In the genomic region with DNA sequence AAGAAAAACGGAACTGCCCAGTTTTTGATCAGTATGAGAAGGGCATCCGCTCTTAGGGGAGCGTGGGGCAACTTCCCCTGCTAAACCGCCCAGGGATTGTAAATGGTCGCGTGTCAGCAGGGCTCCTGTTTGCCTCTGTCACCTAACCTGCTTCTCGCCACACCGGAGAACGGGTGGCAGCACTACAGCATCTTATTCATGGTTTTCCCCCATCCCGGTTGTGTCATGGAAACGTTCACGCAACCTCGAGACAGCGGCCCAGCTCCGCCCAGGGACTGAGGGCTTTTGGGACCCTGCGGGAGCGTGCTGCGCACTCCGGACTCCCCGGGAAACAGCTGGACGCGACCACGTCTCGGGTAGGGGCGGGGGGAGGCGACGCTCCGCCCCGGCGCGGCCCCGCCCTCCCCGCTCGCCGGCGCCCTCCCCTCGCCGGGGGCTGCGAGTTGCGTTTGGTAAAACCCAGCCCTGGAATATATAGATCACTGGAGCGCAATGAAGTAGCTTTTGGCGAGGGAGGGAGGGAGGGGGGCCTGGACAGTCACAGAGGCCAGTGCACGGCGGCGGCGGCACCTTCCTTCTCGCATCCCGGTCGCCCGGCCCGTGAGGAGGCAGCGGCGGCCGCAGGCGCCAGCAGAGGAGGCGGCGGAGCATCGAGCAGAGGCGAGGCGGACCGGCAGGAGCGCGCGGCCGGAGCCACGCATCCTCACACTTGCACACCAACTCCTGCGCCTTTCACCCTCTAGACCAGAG, we compare ENCODE assay signal across 8 mouse cellular contexts. TPM values are rescaled to one million over a fixed set of nuclear protein-coding genes. Genes with fewer than 3 reads are reported as not detected.
A peak's percentile ranks its signal among the peaks of the same experiment; 100 is the strongest.
DNase-seq lines count a peak whose midpoint lies in the region; ATAC-seq and TF ChIP-seq lines count a peak whose summit lies in the region.

A gene (plus strand): TSS at position 549 of the 750 bp plus-strand sequence.

- peak; percentile 86 for ATAC-seq in embryonic facial prominence, embryonic 13.5 days (ENCODE audit: insufficient number of reproducible peaks, insufficient read depth, low FRiP score, low TSS enrichment, low read depth)
- ATAC-seq in limb, embryonic 12.5 days (ENCODE audit: insufficient number of reproducible peaks, insufficient read depth, low FRiP score, low TSS enrichment, low read depth) = peak; percentile 83
- ATAC-seq in midbrain, embryonic 14.5 days (ENCODE audit: low FRiP score, low TSS enrichment) = peak; percentile 87

- H3K9me3 ChIP-seq in embryonic facial prominence, embryonic 13.5 days = no peaks in the 10 kb centered on the region
- H3K9me3 ChIP-seq in limb, embryonic 12.5 days = no peaks in the 10 kb centered on the region
- no peaks in the 10 kb centered on the region for H3K9me3 ChIP-seq in midbrain, embryonic 14.5 days (ENCODE audit: control insufficient read depth, low read length)

- peaks cover 34% of the 10 kb centered on the region for H3K4me1 ChIP-seq in embryonic facial prominence, embryonic 13.5 days
- H3K4me1 ChIP-seq in heart, adult 2 months (ENCODE audit: control insufficient read depth, insufficient read depth, low read length) = no peaks in the 10 kb centered on the region
- peaks cover 6% of the 10 kb centered on the region; the same call in 1 of the 2 replicates for H3K4me1 ChIP-seq in kidney, adult 2 months (ENCODE audit: control insufficient read depth, insufficient read depth, low read length)
- H3K4me1 ChIP-seq in limb, embryonic 12.5 days (replicated peaks) = peaks cover 30% of the 10 kb centered on the region
- peaks cover 39% of the 10 kb centered on the region for H3K4me1 ChIP-seq in midbrain, embryonic 14.5 days (ENCODE audit: control insufficient read depth, insufficient read depth, low read length)
- peaks cover 11% of the 10 kb centered on the region for H3K4me1 ChIP-seq in spleen, adult 2 months (ENCODE audit: control insufficient read depth, insufficient read depth, insufficient read length)

- H3K36me3 ChIP-seq in embryonic facial prominence, embryonic 13.5 days = no peaks in the 10 kb centered on the region
- H3K36me3 ChIP-seq in heart, adult 2 months (ENCODE audit: control insufficient read depth, insufficient read depth, low read length) = no peaks in the 10 kb centered on the region; the same call in 1 of the 2 replicates
- no peaks in the 10 kb centered on the region for H3K36me3 ChIP-seq in kidney, adult 2 months (ENCODE audit: control insufficient read depth, insufficient read depth, low read length)
- no peaks in the 10 kb centered on the region for H3K36me3 ChIP-seq in limb, embryonic 12.5 days
- no peaks in the 10 kb centered on the region for H3K36me3 ChIP-seq in midbrain, embryonic 14.5 days (ENCODE audit: control insufficient read depth, insufficient read depth, low read length)
- H3K36me3 ChIP-seq in spleen, adult 2 months (ENCODE audit: control insufficient read depth, insufficient read depth, low read length) = no peaks in the 10 kb centered on the region

- H3K27ac ChIP-seq in embryonic facial prominence, embryonic 13.5 days = peak within 1 kb of the TSS; percentile 90
- peak within 1 kb of the TSS; percentile 82 for H3K27ac ChIP-seq in heart, adult 2 months
- peak within 1 kb of the TSS; percentile 54 for H3K27ac ChIP-seq in kidney, adult 2 months (ENCODE audit: insufficient read depth, low read depth, low read length)
- peak within 1 kb of the TSS; percentile 94 for H3K27ac ChIP-seq in limb, embryonic 12.5 days
- peak within 1 kb of the TSS; percentile 89 for H3K27ac ChIP-seq in midbrain, embryonic 14.5 days (replicated peaks; ENCODE audit: low read depth, low read length)
- H3K27ac ChIP-seq in spleen, adult 2 months (ENCODE audit: insufficient read depth, low read length) = peak within 1 kb of the TSS; percentile 66

- peak within 1 kb of the TSS; percentile 82 for H3K4me3 ChIP-seq in embryonic facial prominence, embryonic 13.5 days
- H3K4me3 ChIP-seq in heart, adult 2 months = peak within 1 kb of the TSS; percentile 82
- peak within 1 kb of the TSS; percentile 60 for H3K4me3 ChIP-seq in kidney, adult 2 months (ENCODE audit: insufficient read depth, low read depth, low read length)
- H3K4me3 ChIP-seq in limb, embryonic 12.5 days (replicated peaks) = peak within 1 kb of the TSS; percentile 72
- H3K4me3 ChIP-seq in midbrain, embryonic 14.5 days (replicated peaks; ENCODE audit: low read depth, low read length) = peak within 1 kb of the TSS; percentile 77
- H3K4me3 ChIP-seq in spleen, adult 2 months (ENCODE audit: extremely low read depth, insufficient read depth, insufficient read length) = peak within 1 kb of the TSS; percentile 90

- H3K4me2 ChIP-seq in embryonic facial prominence, embryonic 13.5 days = peak within 1 kb of the TSS; percentile 89
- H3K4me2 ChIP-seq in limb, embryonic 12.5 days = peak within 1 kb of the TSS; percentile 90
- peak within 1 kb of the TSS; percentile 95 for H3K4me2 ChIP-seq in midbrain, embryonic 14.5 days (ENCODE audit: low read length)

- DNase-seq in 3T3-L1 (ENCODE audit: low read depth, low spot score) = peak; percentile 57
- peak; percentile 90 for DNase-seq in adrenal gland, postnatal 14 days
- peak; percentile 86 to 88 for DNase-seq in heart, adult 2 months
- peak; percentile 85 for DNase-seq in kidney, adult 2 months
- peak; percentile 89 for DNase-seq in midbrain, embryonic 14.5 days
- DNase-seq in spleen, adult 2 months (ENCODE audit: low read depth in 1 of 2, low spot score in 2 of 2) = peak; percentile 50 to 63

- H3K79me2 ChIP-seq in heart, adult 2 months (replicated peaks; ENCODE audit: control insufficient read depth, insufficient read depth, low read length) = no peaks in the 10 kb centered on the region

- WGBS in embryonic facial prominence, embryonic 13.5 days = 0% methylated on average over 66 of the region's 67 CpGs
- WGBS in heart, adult 2 months = 1% methylated on average over 67 of the region's 67 CpGs
- WGBS in kidney, adult 2 months = under 1% methylated on average over 66 of the region's 67 CpGs
- under 1% methylated on average over 63 of the region's 67 CpGs for WGBS in limb, embryonic 12.5 days
- under 1% methylated on average over 67 of the region's 67 CpGs for WGBS in midbrain, embryonic 14.5 days
- WGBS in spleen, adult 2 months = under 1% methylated on average over 57 of the region's 67 CpGs

- H3K9ac ChIP-seq in embryonic facial prominence, embryonic 13.5 days = peak within 1 kb of the TSS; percentile 85
- peak within 1 kb of the TSS; percentile 72 for H3K9ac ChIP-seq in heart, adult 2 months (ENCODE audit: low read depth, low read length)
- peak within 1 kb of the TSS; percentile 80 for H3K9ac ChIP-seq in limb, embryonic 12.5 days (replicated peaks)
- H3K9ac ChIP-seq in midbrain, embryonic 14.5 days (replicated peaks; ENCODE audit: low read length) = peak within 1 kb of the TSS; percentile 75

- TF ChIP-seq CTCF in heart, adult 2 months (IDR thresholded peaks at IDR 0.05) = no peak
- no peak for TF ChIP-seq CTCF in kidney, adult 2 months (conservative IDR thresholded peaks at IDR 0.05; ENCODE audit: insufficient read depth, insufficient read length, low read depth, low read length)
- TF ChIP-seq CTCF in spleen, adult 2 months (IDR thresholded peaks at IDR 0.05; ENCODE audit: extremely low read depth, insufficient read depth, insufficient read length, insufficient replicate concordance) = no peak

- peak; percentile 28; the same call in 1 of the 2 replicates for TF ChIP-seq POLR2A in heart, adult 2 months (IDR thresholded peaks at IDR 0.05; ENCODE audit: insufficient read depth, low read depth, low read length)
- TF ChIP-seq POLR2A in kidney, adult 2 months (IDR thresholded peaks at IDR 0.05; ENCODE audit: low read depth, low read length) = no peak
- TF ChIP-seq POLR2A in spleen, adult 2 months (IDR thresholded peaks at IDR 0.05; ENCODE audit: low read depth, low read length) = no peak

- no peak for TF ChIP-seq EP300 in heart, adult 2 months (IDR thresholded peaks at IDR 0.05; ENCODE audit: insufficient read depth, low read depth, low read length)

- peaks cover 41% of the 10 kb centered on the region for H3K27me3 ChIP-seq in embryonic facial prominence, embryonic 13.5 days
- H3K27me3 ChIP-seq in heart, adult 2 months (ENCODE audit: control insufficient read depth, insufficient read depth, low read length) = peaks cover 2% of the 10 kb centered on the region; the same call in 1 of the 2 replicates
- H3K27me3 ChIP-seq in kidney, adult 2 months (replicated peaks; ENCODE audit: control insufficient read depth, insufficient read depth, low read length) = no peaks in the 10 kb centered on the region
- H3K27me3 ChIP-seq in limb, embryonic 12.5 days = peaks cover 51% of the 10 kb centered on the region
- H3K27me3 ChIP-seq in midbrain, embryonic 14.5 days (ENCODE audit: control insufficient read depth, insufficient read depth, low read length) = peaks cover 12% of the 10 kb centered on the region; the same call in 1 of the 2 replicates
- peaks cover 4% of the 10 kb centered on the region for H3K27me3 ChIP-seq in spleen, adult 2 months (ENCODE audit: control insufficient read depth, insufficient read depth, low read length)

- intact Hi-C loops in heart, adult 2 months (cut with DNase I) = loop anchor here (2.0 to 5.0 kb wide), 5 partner anchors 73 to 212 kb away; no protein-coding TSS in a partner anchor

RNA-seq across cellular contexts. Expression of the gene that starts here (rescaled TPM):
- total RNA-seq in adrenal gland, postnatal 14 days (2021) = 31.8 and 33.6 TPM in 2 replicates
- 2.6 and 3.6 TPM in 2 replicates for polyA plus RNA-seq in embryonic facial prominence, embryonic 13.5 days (2015; fragmentation: Nextera tagmentation; extraction: Ambion mirVana)
- total RNA-seq in heart, adult 2 months (2021) = 1 to 10 TPM; 3.1 to 3.2 TPM
- 4.5 and 6.8 TPM in 2 replicates for polyA plus RNA-seq in heart, adult 2 months (2012; rRNA removed)
- 8.0 and 9.2 TPM in 2 replicates for polyA plus RNA-seq in kidney, adult 2 months (2012; rRNA removed)
- polyA plus RNA-seq in limb, embryonic 12.5 days (2016; fragmentation: Nextera tagmentation; extraction: Ambion mirVana) = 2.5 and 3.1 TPM in 2 replicates
- 4.5 and 5.2 TPM in 2 replicates for polyA plus RNA-seq in midbrain, embryonic 14.5 days (2014; fragmentation: Nextera tagmentation; extraction: Ambion mirVana)
- polyA plus RNA-seq in spleen, adult 2 months (2012; rRNA removed) = 9.2 and 13.6 TPM in 2 replicates

Comparison
In these comparisons a context has a peak if more than half of its experiments do, and no peak if none do; other contexts are left out.
1. Peak in every context shown above with its lines: DNase-seq, ATAC-seq, H3K4me3 ChIP-seq and H3K27ac ChIP-seq.